Mouse (Mus musculus) brown adipose tissue, adult 24 weeks (tissue): ENCODE data around the gene Smarca4. TPM values are rescaled to one million over a fixed set of nuclear protein-coding genes. Genes with fewer than 3 reads are reported as not detected.

ENCODE experiments used
- H3K27ac ChIP-seq: fragments of 200-500 bp; replicated peaks from 2 replicates; pipeline ENCODE4 v1.5.1; 2012; ENCODE audit warnings: low read depth, mild to moderate bottlenecking, low read length
- H3K4me1 ChIP-seq: fragments of 200-500 bp; 2 replicates; pipeline ENCODE4 v1.6.1; 2012; ENCODE audit warnings: low read length, mixed read lengths; ENCODE audit not compliant: control insufficient read depth, insufficient read depth, insufficient read length
- H3K4me3 ChIP-seq: fragments of 200-500 bp; 2 replicates; pipeline ENCODE4 v1.5.1; 2012; ENCODE audit warnings: low read depth, mild to moderate bottlenecking, low read length, moderate library complexity; ENCODE audit not compliant: insufficient read depth
- polyA plus RNA-seq: library from polyadenylated mRNA; stranded (reverse); fragments of >200 nt; gene quantifications from 2 replicates; pipeline ENCODE4 v1.2.4, GENCODE M21; 2012; ENCODE audit not compliant: missing spikeins, insufficient read depth, insufficient read length

Gene Smarca4
- 24.3 and 26.2 TPM in 2 replicates for polyA plus RNA-seq

DNA sequence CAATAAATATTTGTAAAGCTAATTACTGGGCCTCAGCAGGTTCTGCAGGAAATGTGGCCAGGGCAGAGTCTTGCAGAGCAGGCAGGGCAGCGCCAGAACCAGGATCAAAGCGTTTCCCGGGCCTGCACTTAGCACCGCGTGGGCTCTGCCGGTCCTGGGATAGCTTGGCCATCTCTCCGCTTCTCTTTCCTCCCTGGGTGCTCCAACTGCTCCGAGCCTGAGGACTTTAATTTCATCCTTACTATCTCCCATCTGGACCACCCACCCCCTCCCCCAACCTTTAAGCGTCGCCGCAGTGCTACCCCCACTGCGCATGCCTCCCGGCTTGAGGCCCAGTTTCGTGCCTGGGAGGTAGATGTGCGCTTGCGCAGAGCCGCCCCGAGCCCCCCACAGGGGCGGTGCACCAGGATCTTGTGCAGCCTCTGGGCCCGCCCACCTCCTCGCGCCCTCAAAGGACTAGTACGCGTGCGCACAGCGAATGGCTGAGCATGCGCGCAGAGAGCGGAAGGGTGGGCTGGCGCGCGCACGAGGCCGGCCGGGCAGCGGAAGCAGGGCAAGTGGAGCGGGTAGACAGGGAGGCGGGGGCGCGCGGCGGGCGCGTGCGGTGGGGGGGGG, at the start of gene Smarca4:
TSS of gene Smarca4 (plus strand) at position 553 of the 615 bp plus-strand sequence.
- H3K4me1 ChIP-seq = peaks cover 8% of the 10 kb centered on the region; the same call in 1 of the 2 replicates

DNA sequence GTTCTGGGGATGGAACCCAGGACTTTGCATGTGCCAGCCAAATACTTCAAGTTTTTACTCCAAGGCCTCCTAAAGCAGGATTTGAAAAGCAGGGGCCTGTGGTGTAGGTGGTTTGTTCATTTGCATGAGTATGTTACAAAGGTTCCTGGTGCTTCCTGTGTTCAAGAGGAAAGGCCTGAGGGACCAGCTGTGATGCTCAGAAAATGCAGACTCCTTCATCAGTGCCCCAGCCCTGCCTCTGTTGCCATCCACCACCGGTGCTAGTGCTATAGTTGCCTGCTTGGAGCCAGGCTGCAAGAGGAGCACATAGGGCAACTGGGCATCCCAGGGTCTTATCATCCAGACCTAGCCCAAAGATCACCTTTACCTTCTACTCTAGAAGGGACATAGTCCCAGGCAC, 49.4 kb upstream of the Smarca4 start:
- H3K4me1 ChIP-seq = no peaks in the 10 kb centered on the region
- H3K4me3 ChIP-seq = no peak overlapping the region
- H3K27ac ChIP-seq = no peak overlapping the region

More for the DNA sequence above, at the start of gene Smarca4:
- peak within 1 kb of the TSS; percentile 96 for H3K4me3 ChIP-seq
- peak within 1 kb of the TSS; percentile 94 for H3K27ac ChIP-seq

DNA sequence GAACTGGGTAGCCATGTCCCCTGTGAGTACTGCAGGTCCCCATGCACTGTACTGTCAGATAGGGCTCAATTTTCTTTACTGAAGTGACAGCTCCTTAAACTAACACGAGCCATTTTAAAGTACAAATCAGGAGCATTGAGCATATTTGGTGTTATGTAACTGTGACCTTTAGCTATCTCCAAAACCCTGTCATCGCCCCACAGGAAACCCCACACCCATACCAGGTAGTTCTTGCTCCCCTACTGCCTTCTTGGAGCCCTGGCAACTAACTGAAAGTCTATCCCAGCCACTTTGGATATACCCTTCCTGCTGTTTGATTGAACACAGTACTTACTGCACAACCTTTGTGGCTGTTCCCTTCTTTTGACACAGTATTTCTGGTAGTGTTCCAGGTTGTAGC, 48.9 kb upstream of the Smarca4 start:
- Histone ChIP-seq H3K27ac (no peak overlapping the region), H3K4me1 (no peaks in the 10 kb centered on the region), H3K4me3 (no peak overlapping the region)

DNA sequence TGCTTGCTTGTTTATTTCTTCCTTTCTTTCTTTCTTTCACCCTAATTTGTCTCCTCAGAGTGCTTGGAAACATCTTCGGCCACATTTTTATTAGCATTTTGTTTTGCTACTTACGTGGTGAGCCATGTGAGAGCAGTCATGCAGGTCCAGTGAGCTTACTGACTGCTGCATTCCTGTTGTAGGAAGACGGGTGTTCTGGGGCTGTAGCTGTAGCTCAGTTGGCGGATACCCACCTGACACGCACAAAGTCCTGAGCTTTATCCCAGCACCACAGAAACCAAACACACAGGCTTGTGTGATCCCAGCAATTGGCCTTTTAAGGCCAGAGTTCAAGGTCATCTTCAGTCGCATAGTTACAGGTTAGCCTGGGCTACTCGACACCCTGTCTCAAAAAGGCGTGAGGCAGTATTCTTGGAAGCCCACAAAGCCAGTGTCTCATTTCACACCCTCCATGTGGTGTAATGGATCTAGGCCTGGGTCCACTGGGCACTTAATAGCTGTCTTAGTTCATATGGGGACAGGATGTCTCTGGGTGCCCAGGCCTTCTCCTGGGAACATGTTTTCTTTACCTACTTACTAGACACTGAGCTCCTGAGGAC, 47.2 kb upstream of the Smarca4 start:
- Histone ChIP-seq H3K4me1 (no peaks in the 10 kb centered on the region), H3K4me3 (no peak overlapping the region), H3K27ac (no peak overlapping the region)

DNA sequence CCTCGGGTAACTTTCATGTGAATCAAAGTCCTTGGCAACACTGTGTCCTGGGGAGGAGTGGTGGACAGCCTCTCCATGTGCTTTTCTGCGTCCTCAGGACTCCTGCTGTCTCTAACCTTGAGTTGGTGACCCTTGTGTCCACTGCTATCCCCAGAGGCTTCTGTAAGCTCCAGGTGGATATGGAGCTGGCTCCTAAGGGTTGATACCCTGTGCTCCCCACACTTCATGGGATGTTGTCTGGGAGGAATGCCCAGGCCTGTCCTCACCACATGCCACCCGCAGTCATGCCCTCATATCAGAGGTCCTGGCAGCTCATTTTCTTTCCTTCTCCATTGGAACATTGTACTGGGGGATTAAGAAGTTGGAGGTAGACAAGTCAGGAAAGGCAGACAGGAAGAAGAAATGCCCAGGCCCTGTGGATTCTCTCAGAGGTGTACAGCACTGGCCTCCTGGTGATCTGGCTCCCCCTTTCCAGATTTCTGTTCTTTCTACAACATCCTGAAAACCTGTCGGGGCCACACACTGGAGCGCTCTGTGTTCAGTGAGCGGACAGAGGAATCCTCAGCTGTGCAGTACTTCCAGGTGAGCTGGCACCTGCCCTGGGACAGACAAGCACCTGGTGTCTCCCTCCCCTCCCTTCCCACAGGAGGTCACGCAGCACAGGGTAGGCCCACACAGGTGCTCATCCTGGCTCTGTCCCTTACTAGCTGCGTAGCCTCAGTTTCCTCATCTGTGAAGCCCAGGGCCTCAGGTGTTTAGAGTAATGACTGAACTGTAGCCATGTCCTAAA, 41.8 kb upstream of the Smarca4 start:
- no peaks in the 10 kb centered on the region for H3K4me1 ChIP-seq
- no peak overlapping the region for H3K4me3 ChIP-seq
- no peak overlapping the region for H3K27ac ChIP-seq

DNA sequence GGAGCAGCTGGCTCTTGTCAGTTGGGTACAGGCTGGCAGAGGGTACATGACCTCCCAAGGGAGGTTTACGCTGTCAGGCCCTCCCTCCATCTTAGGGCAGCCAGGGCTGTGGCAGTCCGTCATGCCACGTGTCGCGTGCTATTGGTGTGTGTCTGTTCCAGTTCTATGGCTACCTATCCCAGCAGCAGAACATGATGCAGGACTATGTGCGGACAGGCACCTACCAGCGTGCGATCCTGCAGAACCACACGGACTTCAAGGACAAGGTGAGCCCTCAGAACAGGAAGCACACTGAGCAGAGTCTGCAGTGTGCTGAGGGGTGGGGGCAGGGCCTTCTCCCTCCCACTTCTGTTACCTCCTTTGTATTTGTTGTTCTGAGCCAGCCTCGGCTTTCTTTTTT, 40.7 kb upstream of the Smarca4 start:
- H3K4me1 ChIP-seq = no peaks in the 10 kb centered on the region
- no peak overlapping the region for H3K27ac ChIP-seq
- H3K4me3 ChIP-seq = no peak overlapping the region

DNA sequence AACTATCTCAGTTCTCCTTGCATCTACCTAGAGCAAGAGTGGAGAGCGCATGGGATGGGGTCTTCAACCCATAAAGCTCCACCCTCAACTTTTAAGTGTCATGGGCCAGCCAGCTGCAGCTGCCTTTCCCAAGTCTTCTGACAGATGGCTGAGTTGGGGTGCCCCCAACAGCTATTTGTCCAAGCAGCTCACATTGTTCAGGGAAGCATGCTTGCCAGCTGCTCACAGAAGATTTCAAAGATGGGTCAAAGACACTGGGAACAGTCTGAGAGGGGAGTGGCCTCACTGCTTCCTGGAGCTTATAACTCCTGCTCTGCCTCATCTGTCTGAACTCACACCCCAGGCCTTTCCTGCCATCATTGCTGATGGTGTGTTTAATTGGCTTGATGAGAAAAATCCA, 39.7 kb upstream of the Smarca4 start:
- no peak overlapping the region for H3K27ac ChIP-seq
- H3K4me3 ChIP-seq = no peak overlapping the region

DNA sequence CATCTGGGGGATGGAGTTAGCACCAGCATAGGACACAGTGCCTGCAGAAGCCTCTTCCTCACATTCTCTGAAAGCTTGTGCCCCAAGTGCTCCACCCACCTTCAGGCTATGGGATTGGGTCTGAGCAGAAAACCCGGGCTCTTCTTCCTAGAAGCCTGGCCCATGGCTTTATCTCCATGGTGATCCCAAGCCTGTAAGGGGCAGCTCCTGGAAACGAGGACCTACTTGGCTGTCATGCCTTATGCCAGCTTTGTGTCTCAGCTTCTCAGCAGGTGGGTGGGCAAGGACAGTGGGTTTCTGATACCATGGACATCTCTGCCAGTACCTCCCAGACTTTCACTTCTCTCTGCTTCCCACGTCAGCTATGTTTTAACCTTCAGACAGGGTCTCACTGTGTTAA, 37.7 kb upstream of the Smarca4 start:
- Histone ChIP-seq H3K4me1 (no peaks in the 10 kb centered on the region), H3K27ac (no peak overlapping the region), H3K4me3 (no peak overlapping the region)

More for the DNA sequence above, 39.7 kb upstream of the Smarca4 start:
- H3K4me1 ChIP-seq = no peaks in the 10 kb centered on the region

DNA sequence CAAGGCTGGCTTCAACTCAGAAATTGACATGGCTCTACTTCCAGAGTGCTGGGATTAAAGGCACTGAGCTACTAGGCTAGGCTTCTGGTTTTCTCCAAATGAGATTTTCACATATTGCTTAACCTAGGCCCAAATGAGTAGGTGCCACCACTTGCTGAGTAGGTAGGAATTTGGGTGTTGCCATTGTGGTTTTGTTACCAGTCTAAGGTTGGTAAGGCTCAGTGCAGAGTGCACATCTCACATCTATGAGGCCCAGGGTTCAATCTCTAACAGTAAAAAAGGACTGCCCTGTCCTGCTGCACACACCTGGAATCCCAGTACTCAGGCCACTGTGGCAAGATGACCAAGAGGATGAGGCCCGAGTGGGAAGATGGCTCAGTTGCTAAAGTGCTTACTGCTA, 30.6 kb upstream of the Smarca4 start:
- Histone ChIP-seq H3K4me3 (no peak overlapping the region), H3K27ac (no peak overlapping the region), H3K4me1 (no peaks in the 10 kb centered on the region)

DNA sequence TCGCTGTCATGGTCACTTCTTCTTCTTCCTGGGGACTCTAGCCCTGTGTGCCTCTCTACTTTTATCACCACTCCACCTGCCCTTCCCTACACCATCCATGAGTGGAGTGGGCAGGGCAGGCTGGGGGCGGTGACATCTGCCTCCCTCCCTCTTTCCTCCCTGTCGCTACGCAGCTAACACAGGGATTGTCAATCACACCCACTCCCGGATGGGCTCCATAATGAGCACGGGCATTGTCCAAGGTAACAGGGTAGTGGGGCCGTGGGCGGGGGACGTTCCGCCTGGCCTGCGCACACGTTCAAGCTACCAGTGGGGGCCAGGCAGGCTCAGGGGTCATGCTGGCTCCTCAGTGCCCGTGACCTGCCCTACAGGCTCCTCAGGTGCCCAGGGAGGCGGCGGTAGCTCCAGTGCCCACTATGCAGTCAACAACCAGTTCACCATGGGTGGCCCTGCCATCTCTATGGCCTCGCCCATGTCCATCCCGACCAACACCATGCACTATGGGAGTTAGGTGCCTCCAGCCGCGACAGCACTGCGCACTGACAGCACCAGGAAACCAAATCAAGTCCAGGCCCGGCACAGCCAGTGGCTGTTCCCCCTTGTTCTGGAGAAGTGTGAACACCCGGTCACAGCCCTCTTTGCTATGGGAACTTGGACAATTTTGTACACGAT, 28.2 kb upstream of the Smarca4 start:
- Histone ChIP-seq H3K4me1 (peaks cover 5% of the 10 kb centered on the region; the same call in 1 of the 2 replicates), H3K27ac (no peak overlapping the region), H3K4me3 (no peak overlapping the region)

DNA sequence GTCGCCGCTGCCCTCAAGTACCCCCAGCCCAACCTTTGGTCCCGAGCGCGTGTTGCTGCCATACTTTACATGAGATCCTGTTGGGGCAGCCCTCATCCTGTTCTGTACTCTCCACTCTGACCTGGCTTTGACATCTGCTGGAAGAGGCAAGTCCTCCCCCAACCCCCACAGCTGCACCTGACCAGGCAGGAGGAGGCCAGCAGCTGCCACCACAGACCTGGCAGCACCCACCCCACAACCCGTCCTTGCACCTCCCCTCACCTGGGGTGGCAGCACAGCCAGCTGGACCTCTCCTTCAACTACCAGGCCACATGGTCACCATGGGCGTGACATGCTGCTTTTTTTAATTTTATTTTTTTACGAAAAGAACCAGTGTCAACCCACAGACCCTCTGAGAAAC, 27.6 kb upstream of the Smarca4 start:
- H3K4me1 ChIP-seq = peaks cover 5% of the 10 kb centered on the region; the same call in 1 of the 2 replicates

DNA sequence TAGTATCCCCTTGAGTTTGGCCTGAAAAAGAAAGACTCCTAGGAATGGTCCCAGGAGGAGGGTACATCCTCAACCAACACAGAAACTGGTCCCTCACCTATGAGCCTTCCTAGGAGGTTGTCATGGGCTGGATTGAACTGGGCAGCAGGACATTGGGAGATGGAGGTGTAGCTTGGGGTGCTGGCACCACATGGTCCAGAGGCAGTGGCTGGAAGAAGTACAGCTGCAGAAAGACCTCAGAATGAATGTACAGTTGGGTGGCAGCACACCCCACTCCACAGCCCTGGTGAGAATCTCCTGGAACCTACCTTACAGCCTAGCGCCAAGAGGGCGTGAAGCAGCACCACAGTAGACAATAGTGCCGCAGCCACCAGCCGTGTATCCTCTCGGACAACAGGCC, 26.4 kb upstream of the Smarca4 start:
- peaks cover 5% of the 10 kb centered on the region for H3K4me1 ChIP-seq
- no peak overlapping the region for H3K4me3 ChIP-seq
- H3K27ac ChIP-seq = no peak overlapping the region

More for the DNA sequence above, 27.6 kb upstream of the Smarca4 start:
- no peak overlapping the region for H3K27ac ChIP-seq
- H3K4me3 ChIP-seq = no peak overlapping the region

DNA sequence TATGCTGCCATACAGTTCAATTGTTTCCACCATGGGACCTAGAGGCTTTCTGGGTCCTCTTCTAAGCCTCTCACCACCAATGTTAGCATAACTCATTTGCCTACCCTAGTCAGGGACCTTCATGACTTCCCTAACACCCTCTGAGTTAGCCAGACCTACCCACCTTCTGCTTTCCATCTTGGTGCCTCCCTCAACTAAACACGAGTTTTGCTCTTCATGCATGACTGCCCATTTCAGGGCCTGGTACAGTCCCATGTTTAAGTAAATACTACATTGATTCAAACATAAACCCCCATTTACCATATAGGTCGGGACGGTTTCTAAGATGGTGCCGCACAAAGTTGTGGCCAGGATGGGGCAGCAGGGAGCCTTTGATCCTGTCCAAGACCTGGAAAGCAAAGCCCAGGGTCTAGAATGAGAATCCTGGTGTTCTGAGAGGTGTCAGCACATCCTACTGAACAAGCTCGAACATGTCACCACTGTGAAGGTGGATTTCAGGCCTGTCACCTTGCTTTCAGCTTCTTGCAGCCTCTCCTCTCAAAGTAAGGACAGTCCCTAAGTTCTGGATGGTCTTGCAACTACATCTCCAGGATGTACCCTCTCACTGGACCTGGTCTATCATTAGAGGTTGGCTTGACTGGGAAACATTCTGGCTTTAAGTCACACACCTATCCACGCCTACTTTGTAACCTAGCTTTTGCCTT, 24.7 kb upstream of the Smarca4 start:
- Histone ChIP-seq H3K4me1 (peaks cover 5% of the 10 kb centered on the region), H3K4me3 (peak overlapping the region; percentile 84; the same call in 1 of the 2 replicates), H3K27ac (no peak overlapping the region)

DNA sequence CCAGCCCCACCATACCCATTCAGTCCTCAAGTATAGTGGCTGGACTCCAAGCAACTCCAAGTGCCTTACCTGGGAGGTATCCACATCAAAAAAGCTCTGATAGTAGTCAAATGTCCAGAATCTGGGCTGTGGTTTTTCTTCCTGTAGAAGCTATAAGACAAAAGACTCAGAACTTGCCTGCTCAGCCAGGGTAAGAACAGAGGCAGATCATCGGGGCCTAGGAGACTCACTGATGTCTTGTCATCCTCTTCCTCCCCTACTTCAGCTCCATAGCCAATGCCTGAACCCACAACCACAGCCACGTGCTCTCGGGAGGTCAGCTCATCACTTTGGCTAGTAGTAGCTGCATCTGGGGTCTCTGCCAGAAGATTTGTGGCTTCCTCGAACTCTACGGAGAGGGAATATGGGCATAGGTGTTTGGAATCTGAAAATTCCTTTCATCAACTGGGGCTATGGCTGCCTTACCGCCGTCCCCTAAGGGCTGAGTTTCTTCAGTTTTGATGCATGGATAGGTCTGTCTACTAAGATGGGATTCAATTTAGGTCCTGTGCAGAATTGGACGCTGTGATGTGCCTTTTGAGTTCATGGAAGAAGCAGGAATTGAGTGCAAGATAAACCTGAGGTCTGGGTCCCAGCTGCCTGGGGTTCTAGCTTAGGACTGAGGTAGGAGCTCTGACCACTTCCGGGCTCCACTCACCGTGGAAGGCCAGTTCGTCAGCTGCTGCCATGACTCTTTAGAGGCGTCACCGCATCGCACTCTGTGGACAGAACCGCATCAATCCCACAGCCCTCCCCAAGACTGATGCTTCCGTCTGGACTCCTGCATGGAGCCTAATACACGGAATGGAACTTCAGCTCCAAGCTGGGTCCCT, 23.9 kb upstream of the Smarca4 start:
- peak overlapping the region; percentile 40; the same call in 1 of the 2 replicates for H3K27ac ChIP-seq
- peaks cover 5% of the 10 kb centered on the region for H3K4me1 ChIP-seq
- H3K4me3 ChIP-seq = peak overlapping the region; percentile 84
